Mouse (Mus musculus): Measurements from ENCODE around the gene Mtmr4. TPM values are rescaled to one million over a fixed set of nuclear protein-coding genes. Genes with fewer than 3 reads are reported as not detected.
A peak's percentile ranks its signal among the peaks of the same experiment; 100 is the strongest.

Gene Mtmr4
- total RNA-seq, 2 experiments from 2014 or later, result 88.0 to 93.4 TPM

GRCm38 (mm10) chr11:87609264-87609663 is 17.3 kb downstream of the Mtmr4 start:
- intact Hi-C loops (cut with DNase I), result no loop called here
- DNase-seq (ENCODE audit: low spot score in 2 of 2), result no peak

GRCm38 (mm10) chr11:87611547-87611946 is 19.6 kb downstream of the Mtmr4 start:
- intact Hi-C loops (cut with DNase I), result no loop called here
- no peak for DNase-seq (ENCODE audit: low spot score in 2 of 2)

- no peak for DNase-seq (ENCODE audit: low spot score in 2 of 2)
- intact Hi-C loops (cut with DNase I), result no loop called here
Observed at GRCm38 (mm10) chr11:87613972-87614371, 22.0 kb downstream of the Mtmr4 start.

GRCm38 (mm10) chr11:87615551-87615950 is 23.6 kb downstream of the Mtmr4 start:
- intact Hi-C loops (cut with DNase I), result no loop called here
- no peak for DNase-seq (ENCODE audit: low spot score in 2 of 2)

- intact Hi-C loops (cut with DNase I), result no loop called here
- DNase-seq (ENCODE audit: low spot score in 2 of 2), result no peak
Observed at GRCm38 (mm10) chr11:87615952-87616351, 24.0 kb downstream of the Mtmr4 start.

GRCm38 (mm10) chr11:87616790-87617474 is 25.0 kb downstream of the Mtmr4 start, which contains the start of gene Hsf5:
Gene Hsf5, plus strand, starts transcription at chr11:87617164.
- DNase-seq (ENCODE audit: low spot score in 2 of 2), result no peak
- intact Hi-C loops (cut with DNase I), result no loop called here

GRCm38 (mm10) chr11:87617606-87618005 is 25.6 kb downstream of the Mtmr4 start:
- intact Hi-C loops (cut with DNase I), result no loop called here
- no peak for DNase-seq (ENCODE audit: low spot score in 2 of 2)

- DNase-seq (ENCODE audit: low spot score in 2 of 2), result no peak
- intact Hi-C loops (cut with DNase I), result no loop called here
Observed at GRCm38 (mm10) chr11:87623160-87623559, 31.2 kb downstream of the Mtmr4 start.

GRCm38 (mm10) chr11:87629859-87630258 is 37.9 kb downstream of the Mtmr4 start:
- intact Hi-C loops (cut with DNase I), result no loop called here
- no peak for DNase-seq (ENCODE audit: low spot score in 2 of 2)

GRCm38 (mm10) chr11:87638793-87639192 is 46.8 kb downstream of the Mtmr4 start:
- intact Hi-C loops (cut with DNase I), result no loop called here
- DNase-seq (ENCODE audit: low spot score in 2 of 2), result no peak

- DNase-seq (ENCODE audit: low spot score in 2 of 2), result peak in 1 of 2 experiments; percentile 18
- intact Hi-C loops (cut with DNase I), result no loop called here
Observed at GRCm38 (mm10) chr11:87639206-87639605, 47.2 kb downstream of the Mtmr4 start.

- DNase-seq (ENCODE audit: low spot score in 2 of 2), result no peak
- intact Hi-C loops (cut with DNase I), result no loop called here
Observed at GRCm38 (mm10) chr11:87642865-87643264, 50.9 kb downstream of the Mtmr4 start.

- intact Hi-C loops (cut with DNase I), result no loop called here
- DNase-seq (ENCODE audit: low spot score in 2 of 2), result no peak
Observed at GRCm38 (mm10) chr11:87654693-87655092, 62.7 kb downstream of the Mtmr4 start.

- intact Hi-C loops (cut with DNase I), result no loop called here
- DNase-seq (ENCODE audit: low spot score in 2 of 2), result no peak
Observed at GRCm38 (mm10) chr11:87659216-87659615, 67.3 kb downstream of the Mtmr4 start.

GRCm38 (mm10) chr11:87662407-87662806 is 70.4 kb downstream of the Mtmr4 start, which contains the start of gene Rnf43:
Gene Rnf43, plus strand, starts transcription at chr11:87662722.
- DNase-seq (ENCODE audit: low spot score in 2 of 2), result peak; percentile 82
- intact Hi-C loops (cut with DNase I), result loop anchor here (2.0 to 5.0 kb wide), 2 partner anchors 74 to 100 kb away; partner anchors contain the start of genes Supt4a and Tspoap1

- intact Hi-C loops (cut with DNase I), result loop anchor here (2.0 to 5.0 kb wide), 2 partner anchors 74 to 99 kb away; partner anchors contain the start of genes Supt4a and Tspoap1
- DNase-seq (ENCODE audit: low spot score in 2 of 2), result no peak
Observed at GRCm38 (mm10) chr11:87662822-87663221, 70.9 kb downstream of the Mtmr4 start.

GRCm38 (mm10) chr11:87663948-87664347 is 72.0 kb downstream of the Mtmr4 start:
- intact Hi-C loops (cut with DNase I), result loop anchor here (2.0 to 5.0 kb wide), 2 partner anchors 73 to 98 kb away; partner anchors contain the start of genes Supt4a and Tspoap1
- DNase-seq (ENCODE audit: low spot score in 2 of 2), result no peak

GRCm38 (mm10) chr11:87664521-87664920 is 72.6 kb downstream of the Mtmr4 start:
- intact Hi-C loops (cut with DNase I), result loop anchor here (5.0 kb wide), 1 partner anchor 98 kb away; the partner anchor contains the start of gene Tspoap1

GRCm38 (mm10) chr11:87665224-87665623 is 73.3 kb downstream of the Mtmr4 start:
- no peak for DNase-seq (ENCODE audit: low spot score in 2 of 2)
- intact Hi-C loops (cut with DNase I), result no loop called here

More at GRCm38 (mm10) chr11:87664521-87664920, 72.6 kb downstream of the Mtmr4 start:
- DNase-seq (ENCODE audit: low spot score in 2 of 2), result no peak

- no peak for DNase-seq (ENCODE audit: low spot score in 2 of 2)
Observed at GRCm38 (mm10) chr11:87665658-87666057, 73.7 kb downstream of the Mtmr4 start.

More at GRCm38 (mm10) chr11:87665658-87666057, 73.7 kb downstream of the Mtmr4 start:
- intact Hi-C loops (cut with DNase I), result no loop called here
